Mouse (Mus musculus) kidney, adult 10 weeks (tissue): ENCODE measurements around the gene Sstr5. TPM values are rescaled to one million over a fixed set of nuclear protein-coding genes. Genes with fewer than 3 reads are reported as not detected.

Experiments used
- polyA plus RNA-seq: library from polyadenylated mRNA; stranded (reverse); fragments of 350-450 nt; fragmentation: Illumina TruSeq; extraction: RNeasy Lipid Tissue Mini Kit (QIAGEN cat#74804); gene quantifications from one replicate; pipeline ENCODE4 v1.2.3, GENCODE M21; 2014; ENCODE audit warnings: low read depth, low replicate concordance

The Sstr5 gene
- polyA plus RNA-seq: not detected

DNA sequence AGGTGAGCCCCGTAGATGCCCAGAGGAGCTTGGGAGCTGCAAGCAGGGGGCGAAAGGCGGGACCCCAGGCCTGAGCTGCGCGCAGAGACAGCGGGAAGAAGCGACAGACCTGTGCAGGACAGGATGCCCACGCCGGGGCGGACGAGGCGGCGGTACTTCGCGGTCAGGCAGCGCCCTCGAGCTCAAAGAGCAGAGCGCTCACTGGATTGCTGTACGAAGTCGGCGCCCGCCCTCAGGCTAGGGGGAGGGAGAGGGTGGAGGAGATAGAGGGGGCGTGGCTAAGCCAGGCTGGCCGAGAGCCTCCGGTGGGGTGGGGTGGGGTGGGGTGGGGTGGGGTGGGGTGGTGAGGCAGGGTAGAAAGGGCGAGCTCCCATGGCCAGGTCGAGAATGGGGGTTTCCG is at the start of gene Sstr5:
Sstr5 (minus strand) TSS at position 276 of the 400 bp plus-strand sequence.

GRCm38 (mm10) chr17:25454272-25454671 is 42.8 kb downstream of the Sstr5 start, which contains the start of gene Tekt4:
Gene Tekt4 (plus strand): TSS chr17:25454615.

Other genes starting within 250 kb of the Sstr5 start
- not detected for gene Baiap3, start 240.9 kb downstream of the Sstr5 start, polyA plus RNA-seq
- 148 TPM for gene Ube2i, start 222.7 kb downstream of the Sstr5 start, polyA plus RNA-seq
- gene Prss34, start 198.9 kb downstream of the Sstr5 start, polyA plus RNA-seq: not detected
- gene Prss28, start 188.6 kb downstream of the Sstr5 start, polyA plus RNA-seq: not detected
- not detected for gene Prss29, start 178.6 kb downstream of the Sstr5 start, polyA plus RNA-seq
- not detected for gene Tpsab1, start 151.7 kb downstream of the Sstr5 start, polyA plus RNA-seq
- gene Tpsb2, start 131.0 kb downstream of the Sstr5 start, polyA plus RNA-seq: not detected
- gene Tpsg1, start 128.0 kb downstream of the Sstr5 start, polyA plus RNA-seq: not detected
- not detected for gene Cacna1h, start 63.5 kb downstream of the Sstr5 start, polyA plus RNA-seq
- gene Tekt4, start 42.7 kb downstream of the Sstr5 start, polyA plus RNA-seq: not detected
- 0.24 TPM for gene Sox8, start 73.4 kb upstream of the Sstr5 start, polyA plus RNA-seq
- 0.53 TPM for gene Lmf1, start 81.8 kb upstream of the Sstr5 start, polyA plus RNA-seq
- gene Gng13, start 219.9 kb upstream of the Sstr5 start, polyA plus RNA-seq: not detected
- gene Chtf18, start 230.1 kb upstream of the Sstr5 start, polyA plus RNA-seq: not detected
- gene Rpusd1, start 230.4 kb upstream of the Sstr5 start, polyA plus RNA-seq: not detected
- gene Mslnl, start 238.8 kb upstream of the Sstr5 start, polyA plus RNA-seq: not detected